Mouse (Mus musculus) brain, embryonic 18.5 days (tissue): ENCODE results near the gene Gm21750.
"Not testable (repeated sequence)": the region's sequence is repeated elsewhere in the genome, so short reads cannot be mapped to it uniquely, and the experiment has no call there.

ENCODE experiments used
- DNase-seq: peaks from one replicate; pipeline ENCODE4 v3.0.0-alpha.2; 2012; ENCODE audit warnings: low read depth, low spot score

Gm21750 gene

DNA sequence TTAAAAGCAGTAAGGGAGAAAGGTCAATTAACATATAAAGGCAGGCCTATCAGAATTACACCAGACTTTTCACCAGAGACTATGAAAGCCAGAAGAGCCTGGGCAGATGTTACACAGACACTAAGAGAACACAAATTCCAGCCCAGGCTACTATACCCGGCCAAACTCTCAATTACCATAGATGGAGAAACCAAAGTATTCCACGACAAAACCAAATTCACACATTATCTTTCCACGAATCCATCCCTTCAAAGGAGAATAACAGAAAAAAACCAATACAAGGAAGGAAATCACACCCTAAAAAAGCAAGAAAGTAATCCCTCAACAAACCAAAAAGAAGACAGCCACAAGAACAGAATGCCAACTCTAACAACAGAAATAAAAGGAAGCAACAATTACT, at the start of gene Gm21750:
TSS of gene Gm21750 (plus strand) at position 301 of the 400 bp plus-strand sequence.
- DNase-seq = not testable (repeated sequence)

DNA sequence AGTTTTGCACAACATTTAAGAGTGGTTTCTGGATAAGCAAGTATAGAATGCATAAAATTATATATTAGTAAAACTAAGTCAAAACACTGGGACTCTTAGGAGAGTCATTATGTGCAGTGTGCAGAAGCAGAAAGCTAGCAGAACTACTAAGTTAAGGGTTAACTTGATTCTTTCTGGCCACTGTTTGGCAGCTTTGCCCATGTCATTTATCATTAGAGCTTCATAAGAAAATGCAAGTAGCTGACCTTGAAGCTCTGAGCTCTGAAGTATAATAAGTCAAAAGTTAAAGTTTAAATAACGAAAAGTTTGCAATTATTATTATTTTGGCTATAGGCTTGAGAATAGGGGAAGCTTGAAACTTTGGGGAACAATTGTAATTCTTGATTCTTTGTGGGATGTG, 46.1 kb upstream of the Gm21750 start:
- DNase-seq = not testable (repeated sequence)

DNA sequence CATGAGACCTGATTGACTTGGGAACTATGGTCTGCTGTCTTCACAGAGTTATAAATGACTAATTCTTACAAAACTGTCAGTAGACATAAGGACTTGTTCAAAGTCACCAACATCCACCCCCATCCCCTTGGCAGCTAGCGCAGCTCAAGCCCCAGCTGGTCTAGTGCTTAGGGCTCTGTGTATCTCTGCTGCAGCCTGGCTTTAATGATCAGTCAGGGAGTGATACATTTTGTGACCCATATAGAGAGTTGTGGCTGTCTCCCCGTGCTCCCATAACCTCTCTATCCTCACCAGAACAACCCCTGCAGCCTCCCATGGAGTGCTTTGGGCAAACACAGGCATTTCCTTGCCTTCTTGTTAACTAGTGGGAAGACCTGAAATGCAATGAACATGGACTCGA, 40.1 kb upstream of the Gm21750 start:
- no peak for DNase-seq

DNA sequence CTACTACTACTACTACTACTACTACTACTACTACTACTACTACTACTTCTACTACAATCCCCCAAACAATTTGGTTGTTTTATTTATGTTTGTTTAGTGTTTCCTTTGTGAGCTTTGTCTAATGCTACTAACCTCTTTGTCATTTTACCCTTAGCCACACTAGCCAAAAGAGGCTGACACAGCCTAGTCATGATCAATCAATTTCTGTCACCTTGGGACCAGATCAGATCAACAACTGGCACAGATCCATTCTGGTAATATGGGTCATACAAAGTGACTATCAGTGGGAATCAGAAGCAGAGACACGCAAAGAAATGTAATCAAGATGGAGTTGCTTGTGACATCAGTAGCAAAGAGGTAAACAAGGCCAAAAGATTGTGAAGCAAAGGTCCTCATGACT, 38.0 kb upstream of the Gm21750 start:
- no peak for DNase-seq

DNA sequence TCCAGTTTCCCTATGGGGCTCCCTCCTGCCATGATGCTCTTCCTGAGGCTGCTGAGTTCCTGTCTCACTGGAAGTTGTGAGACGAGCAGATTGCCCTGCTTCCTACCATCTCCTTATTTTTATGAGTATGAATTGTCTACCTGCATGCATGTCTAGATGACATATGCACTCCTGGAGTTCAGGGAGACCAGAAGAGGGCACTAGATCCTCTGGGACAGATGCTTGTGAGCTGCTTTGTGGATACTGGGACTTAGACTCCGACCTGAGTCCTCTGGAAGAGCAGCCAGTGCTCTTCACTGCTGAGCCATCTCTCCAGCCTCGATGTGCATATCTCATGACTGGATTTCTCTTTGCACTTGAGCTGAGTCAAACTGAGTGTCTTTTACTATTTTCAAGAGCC, 35.6 kb upstream of the Gm21750 start:
- DNase-seq = no peak

DNA sequence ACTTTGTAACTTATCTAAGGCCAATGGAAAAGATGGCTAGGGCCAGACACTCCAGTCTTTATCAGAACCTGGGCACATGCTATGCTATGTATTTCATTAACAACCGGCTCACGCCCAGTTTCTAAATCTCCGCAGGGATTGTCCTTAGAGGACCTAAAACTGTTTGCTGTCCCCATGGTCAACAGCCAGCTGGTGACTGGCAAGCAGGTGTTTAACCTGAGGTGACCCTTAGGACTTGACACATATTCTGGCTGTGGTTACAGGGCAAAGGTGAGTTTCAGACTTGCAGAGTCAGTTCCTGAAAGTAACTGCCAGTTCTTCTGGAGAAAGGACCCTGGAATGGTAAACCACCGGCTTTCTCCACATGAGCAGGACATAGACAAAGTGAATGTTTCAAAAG, 29.5 kb upstream of the Gm21750 start:
- no peak for DNase-seq

DNA sequence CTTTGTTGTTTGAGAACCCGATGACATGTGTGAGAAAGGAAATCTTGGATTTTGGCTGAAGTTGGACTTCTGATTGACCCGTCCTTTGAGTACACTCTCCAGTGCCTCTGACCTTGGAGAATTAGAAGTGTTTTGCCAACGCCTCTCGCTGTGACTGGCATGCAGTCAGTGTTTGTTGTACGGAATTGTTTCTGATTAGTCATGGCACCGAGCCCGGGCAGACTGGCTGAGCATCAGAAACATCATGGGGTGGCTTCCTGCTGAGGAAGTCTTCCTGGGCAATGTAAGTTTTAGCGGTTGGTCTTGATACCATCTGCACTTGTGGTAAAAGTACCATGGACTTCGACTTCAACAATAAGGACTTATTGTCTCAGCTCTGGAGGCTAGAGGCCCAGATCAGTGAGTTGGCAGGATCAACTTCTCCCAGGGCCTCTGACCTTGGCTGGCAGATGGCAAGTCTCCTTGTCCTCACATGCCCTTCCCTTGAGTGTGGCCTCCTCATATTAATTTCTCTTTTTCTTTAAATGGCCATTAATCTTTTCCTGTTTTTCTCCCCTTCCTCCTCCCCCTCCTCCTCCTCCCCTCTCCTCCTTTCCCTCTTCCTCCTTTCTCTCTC, 28.3 kb upstream of the Gm21750 start:
- DNase-seq = peak; percentile 34

DNA sequence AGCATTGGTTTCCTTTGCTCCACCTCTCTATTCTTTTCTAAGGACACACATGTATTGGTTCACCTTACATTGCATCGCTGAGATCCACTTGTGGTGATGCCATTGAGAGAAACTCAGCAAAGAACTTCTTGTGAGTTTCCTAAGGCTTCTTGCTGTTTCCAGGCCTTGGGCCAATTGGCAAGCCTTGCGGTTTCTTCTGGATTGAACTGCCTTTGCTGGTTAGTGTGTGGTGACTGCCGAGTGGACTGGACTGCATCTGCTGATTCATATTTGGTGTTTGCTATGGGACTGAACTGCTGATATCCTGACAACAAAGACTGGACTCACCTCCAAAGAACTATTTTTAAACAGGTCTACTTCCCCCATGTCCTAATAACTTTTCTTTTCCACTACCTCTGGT, 26.7 kb upstream of the Gm21750 start:
- no peak for DNase-seq

DNA sequence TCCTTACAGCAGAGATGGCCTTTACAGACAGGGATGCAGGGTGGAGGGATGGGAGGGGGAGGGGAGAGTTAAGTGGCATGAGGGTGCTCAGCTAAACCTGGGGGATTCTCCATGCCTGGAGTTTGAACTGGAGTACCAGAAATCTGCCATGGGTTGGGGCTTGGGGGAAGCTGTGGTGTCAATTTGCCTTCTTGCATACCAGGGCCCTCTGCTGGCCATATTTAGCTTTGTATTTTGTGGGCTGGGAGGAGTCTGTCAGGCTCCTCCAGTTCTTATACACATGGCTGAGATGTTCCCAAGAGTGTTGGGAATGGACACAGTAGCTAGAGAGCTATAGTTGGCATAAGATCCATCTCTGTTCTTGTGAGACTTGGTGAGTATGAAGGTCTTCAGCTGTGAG, 23.6 kb upstream of the Gm21750 start:
- no peak for DNase-seq

DNA sequence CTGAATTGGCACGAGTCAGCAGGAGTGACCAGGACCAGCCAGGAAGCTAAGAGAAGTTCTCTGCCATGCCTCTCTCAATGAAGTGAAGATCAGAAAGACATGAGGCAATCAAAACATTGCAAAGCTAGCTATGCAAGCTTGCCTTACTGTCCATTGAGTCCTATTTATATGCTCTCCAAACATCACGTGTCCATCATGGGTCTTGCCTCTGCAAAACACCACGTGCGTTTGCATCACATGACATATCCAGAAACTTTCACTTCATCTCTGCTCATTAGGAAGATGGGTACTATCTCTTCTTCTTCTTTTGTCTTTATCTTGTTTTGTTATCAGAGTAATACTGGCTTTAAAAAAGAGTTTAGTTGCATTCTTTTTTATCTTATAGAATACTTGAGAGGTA, 10.8 kb upstream of the Gm21750 start:
- no peak for DNase-seq

DNA sequence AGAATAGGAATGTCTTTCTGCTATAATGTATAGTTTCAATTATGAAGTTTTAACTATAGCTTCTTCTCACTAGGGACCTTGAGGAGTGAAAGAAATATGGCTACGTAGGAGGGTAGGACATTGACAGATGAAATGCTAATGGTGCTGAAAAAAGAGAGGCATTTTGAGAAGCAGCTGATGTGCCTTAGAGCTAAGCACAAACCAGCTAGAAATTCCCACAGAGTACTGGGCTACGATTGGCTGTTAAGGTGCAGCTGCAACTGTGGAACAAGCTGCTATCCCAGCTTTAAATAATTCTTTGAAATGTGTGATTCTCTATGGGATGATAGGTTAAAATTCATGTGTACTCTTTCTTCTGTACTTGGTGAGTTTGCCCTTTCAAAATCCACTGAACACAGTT, 9.1 kb downstream of the Gm21750 start:
- DNase-seq = no peak

DNA sequence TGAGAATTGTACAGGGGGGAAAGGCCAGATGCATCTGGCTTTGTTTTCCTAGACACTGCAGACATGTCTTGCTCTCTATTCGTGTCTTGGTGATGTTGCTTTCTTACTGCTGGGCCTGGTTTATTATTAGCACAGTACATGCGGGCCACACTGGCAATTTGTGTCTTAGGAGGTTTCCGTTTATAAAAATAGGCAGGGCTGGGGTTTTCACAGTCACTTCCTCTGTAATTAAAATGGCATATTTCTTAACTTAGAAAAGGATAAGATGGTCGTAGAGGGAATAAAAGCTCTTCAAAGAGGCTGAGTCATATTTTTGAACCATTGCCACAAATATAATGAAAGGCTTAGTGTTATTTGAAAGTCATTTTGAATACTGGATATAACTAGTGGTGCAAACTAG, 26.7 kb downstream of the Gm21750 start:
- no peak for DNase-seq

DNA sequence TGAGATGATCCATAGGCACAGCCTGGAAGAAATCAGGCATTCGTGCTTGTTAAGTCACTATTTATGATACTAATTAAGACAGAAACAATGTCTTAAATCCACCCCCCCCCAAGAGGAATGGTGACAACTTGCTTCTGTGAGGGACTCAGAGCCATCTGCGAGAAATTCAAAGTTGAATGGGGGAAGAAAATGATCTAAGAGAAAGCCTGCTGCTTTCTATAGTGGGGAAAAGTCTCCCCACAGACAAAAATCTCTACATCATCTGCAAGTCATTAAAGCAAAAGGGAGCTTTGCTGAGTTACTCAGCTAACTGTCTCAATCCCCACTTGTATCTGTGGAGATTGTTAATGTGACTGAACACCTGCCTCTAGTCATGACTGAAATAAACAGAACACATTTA, 27.4 kb downstream of the Gm21750 start:
- DNase-seq = no peak

DNA sequence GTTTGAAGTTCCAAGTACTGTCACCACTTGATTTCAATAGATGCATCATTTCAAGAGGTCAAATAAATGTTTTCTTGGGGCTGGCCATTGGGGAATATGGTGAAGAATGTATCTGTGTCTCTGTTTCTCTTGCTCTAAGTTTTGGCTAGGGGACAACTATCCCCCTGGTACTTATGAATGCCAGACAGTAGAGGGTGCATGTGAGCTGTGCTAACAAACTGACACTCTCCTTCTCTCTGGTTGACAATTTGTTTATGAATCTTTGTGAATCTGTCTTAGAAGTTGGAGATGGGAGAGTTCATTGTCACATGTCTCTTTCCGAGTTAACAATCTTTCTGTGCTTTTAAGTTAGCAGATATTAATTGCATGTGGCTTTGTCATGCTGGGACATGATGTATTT, 39.2 kb downstream of the Gm21750 start:
- no peak for DNase-seq

DNA sequence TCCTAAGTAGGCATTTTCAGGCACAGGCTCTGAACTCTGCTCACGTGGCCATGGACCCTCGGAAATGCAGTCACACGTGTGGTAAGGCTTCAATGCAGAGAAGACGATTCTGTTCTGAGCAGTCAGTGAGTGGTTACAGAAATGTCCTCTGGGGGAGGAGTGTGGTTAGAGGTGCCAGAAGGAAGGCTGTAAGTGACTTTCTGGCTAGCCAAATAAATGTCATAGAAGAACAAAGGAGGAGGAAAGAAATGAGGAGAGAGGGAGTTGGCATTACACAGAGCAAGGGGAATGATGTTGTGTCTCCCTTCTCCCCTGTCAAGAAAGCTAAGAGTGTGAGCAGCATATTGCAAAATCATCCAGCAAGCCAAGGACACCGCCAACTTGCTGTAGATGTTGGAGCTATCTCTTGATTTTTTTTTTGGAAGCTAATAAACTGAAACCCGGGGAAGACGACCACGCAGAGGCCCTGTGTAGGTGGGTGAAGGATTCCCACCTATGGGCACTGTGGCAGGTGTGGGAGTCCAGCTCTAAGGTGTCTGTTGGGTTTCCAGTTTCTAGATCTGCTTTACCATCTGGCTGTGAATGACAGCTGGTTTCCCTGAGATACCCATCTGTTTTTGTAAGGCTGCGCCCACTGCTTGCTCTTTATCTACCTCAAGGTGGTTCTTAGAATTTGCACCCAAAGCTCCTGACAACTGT, 48.5 kb downstream of the Gm21750 start:
- DNase-seq = no peak
